Mouse (Mus musculus) kidney, adult 2 months (tissue): ENCODE results near the gene Gm21970. TPM values are rescaled to one million over a fixed set of nuclear protein-coding genes. Genes with fewer than 3 reads are reported as not detected.

ENCODE experiments used
- DNase-seq: peaks from one replicate; pipeline ENCODE4 v3.0.0; 2021
- H3K27ac ChIP-seq: fragments of 200-500 bp; 2 replicates; pipeline ENCODE4 v1.5.1; 2012; ENCODE audit warnings: low read depth, low read length, control low read depth, inconsistent platforms; ENCODE audit not compliant: insufficient read depth
- H3K27me3 ChIP-seq: fragments of 200-500 bp; replicated peaks from 2 replicates; pipeline ENCODE4 v1.6.1; 2012; ENCODE audit warnings: mild to moderate bottlenecking, moderate library complexity, low read length, inconsistent platforms; ENCODE audit not compliant: control insufficient read depth, insufficient read depth
- H3K36me3 ChIP-seq: fragments of 200-500 bp; 2 replicates; pipeline ENCODE4 v1.6.1; 2012; ENCODE audit warnings: mild to moderate bottlenecking, moderate library complexity, low read length, inconsistent platforms; ENCODE audit not compliant: control insufficient read depth, insufficient read depth
- H3K4me1 ChIP-seq: fragments of 200-500 bp; 2 replicates; pipeline ENCODE4 v1.6.1; 2011; ENCODE audit warnings: low read length; ENCODE audit not compliant: control insufficient read depth, insufficient read depth
- H3K4me3 ChIP-seq: fragments of 200-500 bp; 2 replicates; pipeline ENCODE4 v1.5.1; 2011; ENCODE audit warnings: mild to moderate bottlenecking, low read depth, low read length, control low read depth; ENCODE audit not compliant: insufficient read depth
- CTCF ChIP-seq: fragments of 200-500 bp; conservative IDR thresholded peaks from 2 replicates; pipeline ENCODE4 v1.5.1; 2011; ENCODE audit warnings: low read depth, mild to moderate bottlenecking, control low read depth, low read length, moderate library complexity, mixed read lengths; ENCODE audit not compliant: insufficient read depth, insufficient read length
- POLR2A ChIP-seq: fragments of 200-500 bp; IDR thresholded peaks from one replicate; pipeline ENCODE4 v1.6.1; 2011; ENCODE audit warnings: low read depth, low read length, control low read depth
- WGBS: fragments of 180-500 bp; shearing (Covaris S2); methylation state at CpG from one replicate; pipeline ENCODE4 v1.1.7; 2018; 5-methylcytosine and 5-hydroxymethylcytosine counted together
- polyA plus RNA-seq: library from polyadenylated mRNA; depleted of rRNA; stranded (reverse); fragments of >200 nt; gene quantifications from 2 replicates; pipeline ENCODE4 v1.2.3, GENCODE M21; 2012

The Gm21970 gene
- polyA plus RNA-seq, 1 experiment = not detected

DNA sequence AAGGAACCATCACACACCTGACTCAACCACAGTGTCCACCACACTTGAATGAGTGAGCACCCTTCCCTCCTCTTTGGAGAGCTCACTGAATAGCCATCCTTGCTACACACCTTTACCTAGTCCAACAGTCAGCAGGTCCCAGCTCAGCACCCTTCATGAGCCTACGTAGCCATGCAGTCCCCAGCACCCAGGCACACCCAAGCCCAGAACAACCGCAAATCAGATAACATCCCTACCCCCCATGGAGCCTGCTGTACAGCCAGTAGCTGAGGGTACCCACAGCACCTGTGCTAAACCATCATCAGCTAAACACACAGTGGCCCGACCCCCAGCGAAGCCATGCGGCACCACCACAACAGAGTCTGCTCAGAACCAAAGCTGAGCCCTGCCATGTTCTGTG is 56.6 kb downstream of the Gm21970 start:
- no peak for DNase-seq

DNA sequence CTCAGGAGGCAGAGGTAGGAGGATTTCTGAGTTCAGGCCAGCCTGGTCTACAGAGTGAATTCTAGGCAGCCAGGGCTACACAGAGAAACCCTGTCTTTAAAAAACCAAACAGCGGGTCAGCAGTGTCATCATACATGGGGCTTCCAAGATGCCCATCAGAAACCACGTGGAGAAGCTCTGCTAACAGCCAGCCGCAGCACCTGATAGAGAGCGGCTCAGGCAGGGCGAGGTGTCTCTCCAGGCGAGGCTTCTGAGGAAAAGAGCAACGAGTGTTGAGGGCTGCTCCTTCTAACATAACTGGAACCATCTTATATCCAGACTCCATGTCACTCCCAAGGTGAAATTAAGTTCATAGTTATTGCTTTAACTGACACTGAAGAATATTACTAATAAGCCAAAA is 57.4 kb downstream of the Gm21970 start:
- 92% methylated on average over 7 of the region's 7 CpGs for WGBS
- Histone ChIP-seq H3K4me3 (no peak overlapping the region), H3K27me3 (no peaks in the 10 kb centered on the region), H3K4me1 (peaks cover 8% of the 10 kb centered on the region; the same call in 1 of the 2 replicates), H3K27ac (no peak overlapping the region), H3K36me3 (no peaks in the 10 kb centered on the region)
- no peak for DNase-seq
- TF ChIP-seq POLR2A (no peak), CTCF (no peak)

More for the DNA sequence above, 56.6 kb downstream of the Gm21970 start:
- WGBS = 97% methylated on average over 5 of the region's 5 CpGs
- no peaks in the 10 kb centered on the region for H3K27me3 ChIP-seq
- no peak overlapping the region for H3K4me3 ChIP-seq
- no peak for TF ChIP-seq CTCF
- no peak for TF ChIP-seq POLR2A
- no peak overlapping the region for H3K27ac ChIP-seq
- no peaks in the 10 kb centered on the region for H3K36me3 ChIP-seq
- peaks cover 8% of the 10 kb centered on the region; the same call in 1 of the 2 replicates for H3K4me1 ChIP-seq

DNA sequence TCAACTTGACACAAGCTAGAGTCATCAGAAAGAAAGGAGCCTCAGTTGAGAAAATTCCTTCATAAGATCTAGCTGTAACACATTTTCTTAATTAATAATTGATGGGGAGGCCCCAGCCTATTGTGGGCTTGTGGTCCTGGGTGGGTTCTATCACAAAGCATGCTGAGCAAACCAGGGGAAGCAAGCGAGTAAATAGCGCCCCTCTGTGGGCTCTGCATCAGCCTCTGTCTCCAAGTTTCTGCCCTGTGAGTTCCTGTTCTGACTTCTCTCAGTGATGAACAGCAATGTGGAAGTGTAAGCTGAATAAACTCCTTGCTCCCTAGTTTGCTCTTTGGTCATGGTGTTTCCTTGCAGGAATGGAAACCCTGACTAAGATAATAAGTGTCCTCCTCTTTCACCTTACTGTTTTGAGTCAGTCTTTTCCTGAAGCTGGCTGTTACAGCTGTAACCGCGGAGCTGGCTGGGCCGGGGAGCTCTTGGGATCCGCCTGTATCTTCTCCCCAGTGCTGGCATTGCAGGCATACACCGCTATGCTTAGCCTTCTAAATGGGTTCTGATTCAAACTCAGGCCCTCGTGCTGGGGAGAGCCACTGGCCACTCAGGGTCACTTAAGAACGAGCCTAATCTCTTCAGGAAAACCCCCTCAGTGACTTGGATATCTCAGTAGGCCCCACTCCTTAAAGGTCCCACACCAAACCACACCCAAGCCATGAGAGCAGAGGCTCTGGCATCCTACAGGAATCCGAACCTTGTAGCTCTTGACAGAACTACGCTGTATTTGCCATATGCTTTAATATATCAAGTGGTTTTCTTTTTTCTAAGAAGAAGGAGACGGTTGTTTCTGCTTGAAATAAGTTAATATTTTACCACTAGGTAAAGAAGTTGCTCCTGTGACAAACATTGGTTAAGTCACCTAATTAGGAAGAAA is 58.9 kb downstream of the Gm21970 start:
- H3K27me3 ChIP-seq = no peaks in the 10 kb centered on the region
- H3K27ac ChIP-seq = no peak overlapping the region
- H3K4me3 ChIP-seq = no peak overlapping the region
- no peak for TF ChIP-seq CTCF
- TF ChIP-seq POLR2A = no peak
- H3K36me3 ChIP-seq = no peaks in the 10 kb centered on the region
- DNase-seq = no peak
- WGBS = 83% methylated on average over 12 of the region's 12 CpGs
- peaks cover 8% of the 10 kb centered on the region; the same call in 1 of the 2 replicates for H3K4me1 ChIP-seq

DNA sequence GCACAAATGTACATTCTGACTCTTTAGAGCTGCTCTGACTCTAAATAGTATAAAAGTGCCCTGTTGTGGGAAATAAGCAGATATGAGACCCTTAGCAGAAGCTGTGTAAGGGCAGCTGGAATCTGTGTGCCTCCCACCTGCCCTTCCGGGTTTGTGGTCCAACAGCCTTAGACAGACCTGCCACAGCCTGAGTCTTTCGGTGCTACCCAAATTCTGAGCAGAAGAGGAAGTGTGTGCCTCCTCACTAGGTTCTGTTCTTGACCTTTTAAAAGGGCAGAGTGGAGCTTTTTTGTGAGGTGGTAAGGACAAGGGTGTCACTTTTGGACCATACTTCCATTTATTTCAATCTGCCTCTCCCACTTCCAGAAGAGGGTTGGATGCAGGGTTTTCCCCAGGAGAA is 60.4 kb downstream of the Gm21970 start:
- 72% methylated on average over 2 of the region's 2 CpGs for WGBS
- no peaks in the 10 kb centered on the region for H3K27me3 ChIP-seq
- TF ChIP-seq POLR2A (no peak), CTCF (no peak)
- no peak for DNase-seq
- no peaks in the 10 kb centered on the region for H3K36me3 ChIP-seq
- peak overlapping the region; percentile 6 for H3K27ac ChIP-seq
- peaks cover 8% of the 10 kb centered on the region; the same call in 1 of the 2 replicates for H3K4me1 ChIP-seq
- no peak overlapping the region for H3K4me3 ChIP-seq

DNA sequence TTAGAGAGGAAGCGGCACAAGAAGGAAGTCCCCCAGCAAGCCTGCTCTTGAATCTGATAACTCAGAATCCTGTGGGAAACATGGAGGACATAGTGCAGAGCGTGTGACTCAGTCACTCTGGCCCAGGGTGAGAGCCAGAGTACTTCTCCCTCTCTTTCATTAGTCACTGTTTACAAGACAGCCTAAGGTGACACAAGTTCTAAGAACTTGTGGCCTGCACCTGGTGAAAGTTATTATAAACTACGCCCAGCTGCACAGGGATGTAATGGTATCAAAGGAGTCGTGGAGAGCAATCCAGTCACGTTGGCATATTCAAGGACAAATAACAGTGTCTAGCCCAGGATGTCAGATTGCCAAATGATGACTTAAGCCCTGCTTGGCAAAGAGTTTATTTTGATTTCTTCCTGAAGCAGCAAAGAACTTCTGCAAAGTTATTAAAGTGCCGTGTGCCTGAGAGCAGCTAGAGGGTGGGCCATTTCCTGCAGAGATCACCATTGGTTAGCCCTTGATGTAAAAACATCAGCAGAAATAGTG is 60.9 kb downstream of the Gm21970 start:
- Histone ChIP-seq H3K4me3 (no peak overlapping the region), H3K27me3 (no peaks in the 10 kb centered on the region), H3K36me3 (no peaks in the 10 kb centered on the region), H3K4me1 (0 out of 2 replicates have a peak, but pooled peaks cover 4% of the 10 kb centered on the region), H3K27ac (peak overlapping the region; percentile 32)
- WGBS = 44% methylated on average over 6 of the region's 6 CpGs
- DNase-seq = peak; percentile 73
- TF ChIP-seq CTCF (no peak), POLR2A (no peak)

DNA sequence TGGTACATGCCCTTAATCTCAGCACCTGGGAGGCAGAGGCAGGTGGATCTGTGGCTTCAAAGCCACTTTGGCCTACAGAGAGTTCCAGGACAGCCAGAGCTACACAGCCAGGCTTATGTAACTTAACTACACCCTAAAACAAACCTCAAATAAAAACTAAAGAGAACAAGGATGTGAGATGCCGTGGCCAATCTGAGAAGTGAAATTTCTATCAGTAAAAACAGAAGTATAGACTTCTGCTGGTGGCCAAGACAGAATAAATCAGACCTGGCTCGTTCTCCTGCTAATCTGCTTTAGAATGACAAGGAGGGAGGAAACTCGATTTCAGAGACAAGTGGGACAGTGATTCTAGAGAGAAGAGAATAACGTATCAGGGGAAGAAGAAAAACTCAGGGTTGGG is 64.3 kb downstream of the Gm21970 start:
- TF ChIP-seq POLR2A = no peak
- TF ChIP-seq CTCF = no peak
- 86% methylated on average over 4 of the region's 4 CpGs for WGBS
- no peaks in the 10 kb centered on the region for H3K4me1 ChIP-seq

DNA sequence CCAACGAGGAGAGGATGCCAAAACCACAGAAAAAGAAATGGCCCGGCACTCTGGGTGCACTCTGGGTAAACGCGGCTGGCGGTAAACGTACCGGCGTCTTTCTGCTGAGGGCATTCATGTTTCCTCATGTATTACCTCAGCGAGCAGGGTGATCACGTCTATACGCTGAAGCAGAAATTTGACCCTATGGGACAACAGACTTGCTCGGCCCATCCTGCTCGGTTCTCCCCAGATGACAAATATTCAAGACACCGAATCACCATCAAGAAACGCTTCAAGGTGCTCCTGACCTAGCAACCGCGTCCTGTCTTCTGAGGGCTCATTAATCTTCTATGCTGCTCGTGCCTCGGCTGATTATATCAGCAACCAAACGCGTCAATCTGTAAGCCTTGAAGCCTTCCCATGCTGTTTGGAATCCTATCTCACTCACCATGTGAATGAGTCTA is 66.8 kb downstream of the Gm21970 start:
- 51% methylated on average over 21 of the region's 21 CpGs for WGBS
- no peak for DNase-seq
- peaks cover 8% of the 10 kb centered on the region; the same call in 1 of the 2 replicates for H3K4me1 ChIP-seq
- no peak for TF ChIP-seq CTCF
- no peak for TF ChIP-seq POLR2A
- H3K27ac ChIP-seq = no peak overlapping the region
- H3K4me3 ChIP-seq = no peak overlapping the region
- H3K36me3 ChIP-seq = no peaks in the 10 kb centered on the region
- H3K27me3 ChIP-seq = no peaks in the 10 kb centered on the region

More for the DNA sequence above, 64.3 kb downstream of the Gm21970 start:
- no peak for DNase-seq
- no peak overlapping the region for H3K4me3 ChIP-seq
- no peaks in the 10 kb centered on the region for H3K36me3 ChIP-seq
- no peaks in the 10 kb centered on the region for H3K27me3 ChIP-seq
- H3K27ac ChIP-seq = no peak overlapping the region
